Comparison of ENCODE assay signal across 21 mouse cellular contexts in the genomic region with DNA sequence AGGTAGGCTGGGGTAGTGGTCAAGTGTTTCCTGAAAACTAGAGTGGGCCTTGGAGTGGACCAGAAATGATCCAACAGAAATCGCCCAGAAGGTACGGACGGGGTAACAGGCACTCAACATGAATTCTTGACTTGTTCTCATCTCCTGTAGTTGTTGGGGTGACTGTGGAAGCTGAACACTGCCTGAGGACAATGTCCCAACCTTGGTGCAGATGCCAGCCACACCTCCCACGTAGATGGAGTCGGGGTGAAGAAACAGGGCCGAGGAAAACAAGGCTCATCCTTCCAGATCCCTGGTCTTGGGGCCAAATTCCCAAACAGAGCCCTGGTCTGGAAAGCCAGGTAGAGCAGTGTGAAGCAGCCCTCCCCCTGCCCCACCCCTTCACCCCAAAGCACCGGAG.
"Had no signal": no experiment of that assay in that cellular context is flagged by ENCODE, and none has a peak within 500 bp of the region (broad histone marks: within the 10 kb centered on the region; RNA-seq: fewer than 3 reads in every experiment).

No protein-coding gene starts in this region.

- DNase-seq: liver, postnatal 0 days; lung, adult 2 months; lung, postnatal 14 days; lung, postnatal 36 days; retina, postnatal 1 day; right cerebral cortex, adult 18-20 months; right cerebral cortex, postnatal 14 days; thymus, adult 2 months; thymus, postnatal 25 days; thymus, postnatal 4 days had no signal

- H3K4me3 ChIP-seq: lung, embryonic 15.5 days; megakaryocyte, embryonic 14.5 days; midbrain, embryonic 13.5 days; midbrain, embryonic 15.5 days; neural tube, embryonic 13.5 days; neural tube, embryonic 15.5 days; stomach, embryonic 15.5 days had no signal

- H3K27me3 ChIP-seq: lung, embryonic 15.5 days; midbrain, embryonic 13.5 days; midbrain, embryonic 15.5 days; neural tube, embryonic 13.5 days; neural tube, embryonic 15.5 days; stomach, embryonic 15.5 days had no signal

- H3K9me3 ChIP-seq: lung, embryonic 15.5 days; megakaryocyte, embryonic 14.5 days; midbrain, embryonic 13.5 days; midbrain, embryonic 15.5 days; neural tube, embryonic 13.5 days; neural tube, embryonic 15.5 days; stomach, embryonic 15.5 days had no signal

- H3K4me2 ChIP-seq: lung, embryonic 15.5 days; midbrain, embryonic 11.5 days; midbrain, embryonic 13.5 days; midbrain, embryonic 15.5 days; neural tube, embryonic 13.5 days; neural tube, embryonic 15.5 days; stomach, embryonic 15.5 days had no signal

- H3K27ac ChIP-seq: lung, embryonic 15.5 days; macrophage; midbrain, embryonic 13.5 days; midbrain, embryonic 15.5 days; neural tube, embryonic 13.5 days; neural tube, embryonic 15.5 days; stomach, embryonic 15.5 days; stomach, postnatal 0 days had no signal

- H3K36me3 ChIP-seq: lung, embryonic 15.5 days; midbrain, embryonic 15.5 days had no signal

- ATAC-seq: liver, postnatal 0 days; lung, postnatal 0 days; midbrain, embryonic 13.5 days; midbrain, embryonic 15.5 days had no signal

- H3K9ac ChIP-seq: liver, postnatal 0 days; lung, embryonic 15.5 days; midbrain, embryonic 13.5 days; midbrain, embryonic 15.5 days; neural tube, embryonic 13.5 days; neural tube, embryonic 15.5 days; stomach, embryonic 15.5 days had no signal

- H3K4me1 ChIP-seq: lung, embryonic 15.5 days had no signal
